Mouse (Mus musculus): ENCODE results near the gene Tmub2. TPM values are rescaled to one million over a fixed set of nuclear protein-coding genes. Genes with fewer than 3 reads are reported as not detected.

Gene Tmub2
- 10 to 100 TPM; 56.5 to 58.3 TPM for total RNA-seq (2021)
- long read RNA-seq, experiment 1, transcript Tmub2-205 (3 exons, 2,249 nt) = minor isoform, 8 of 57 reads
- long read RNA-seq, experiment 1, transcript Tmub2-201 (4 exons, 1,939 nt) = major isoform, 20 of 57 reads
- long read RNA-seq, experiment 1, transcript Tmub2-202 (3 exons, 1,876 nt) = minor isoform, 12 of 57 reads
- long read RNA-seq, experiment 1, partial matches to known transcripts = 16 of 57 reads
- long read RNA-seq, experiment 1, other reads (novel, unspliced or antisense) = 1 of 57 reads
- long read RNA-seq, experiment 2, transcript Tmub2-201 (4 exons, 1,939 nt) = major isoform, 29 of 74 reads
- long read RNA-seq, experiment 2, transcript Tmub2-205 (3 exons, 2,249 nt) = minor isoform, 15 of 74 reads
- long read RNA-seq, experiment 2, transcript Tmub2-202 (3 exons, 1,876 nt) = minor isoform, 14 of 74 reads
- long read RNA-seq, experiment 2, partial matches to known transcripts = 7 of 74 reads
- long read RNA-seq, experiment 2, other reads (novel, unspliced or antisense) = 8 of 74 reads

DNA sequence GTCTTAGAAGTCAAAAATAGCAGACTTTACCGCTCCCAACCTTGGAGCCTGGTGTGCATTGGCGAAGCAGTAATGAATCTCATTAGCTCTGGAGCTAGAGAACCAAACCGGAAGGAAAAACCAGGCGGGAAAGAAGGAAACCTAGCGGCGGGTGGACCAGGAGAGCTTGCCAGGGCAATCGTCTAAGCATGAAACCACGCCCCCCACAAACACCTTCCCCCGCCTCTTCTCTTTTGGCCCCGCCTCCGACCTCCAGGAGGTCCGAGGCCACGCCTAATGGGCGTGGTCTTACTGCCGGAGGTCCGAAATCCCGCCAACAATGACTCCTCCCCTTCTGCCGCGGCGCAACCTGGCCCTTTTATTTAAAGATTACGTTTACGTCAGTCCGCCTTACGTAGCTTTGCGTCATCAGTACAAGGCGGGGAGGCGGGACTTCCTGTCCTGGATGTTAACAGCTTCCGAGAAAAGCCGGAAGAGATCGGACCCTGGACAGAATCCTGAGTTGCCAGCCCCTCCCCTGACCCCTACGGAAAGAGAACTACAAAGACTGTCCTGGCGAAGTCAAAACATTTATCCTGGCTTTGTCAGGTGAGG is at the start of gene Tmub2:
Tmub2 (plus strand) TSS at position 431 of the 594 bp plus-strand sequence.
- DNase-seq (ENCODE audit: low spot score in 2 of 2) = peak; percentile 69 to 87

DNA sequence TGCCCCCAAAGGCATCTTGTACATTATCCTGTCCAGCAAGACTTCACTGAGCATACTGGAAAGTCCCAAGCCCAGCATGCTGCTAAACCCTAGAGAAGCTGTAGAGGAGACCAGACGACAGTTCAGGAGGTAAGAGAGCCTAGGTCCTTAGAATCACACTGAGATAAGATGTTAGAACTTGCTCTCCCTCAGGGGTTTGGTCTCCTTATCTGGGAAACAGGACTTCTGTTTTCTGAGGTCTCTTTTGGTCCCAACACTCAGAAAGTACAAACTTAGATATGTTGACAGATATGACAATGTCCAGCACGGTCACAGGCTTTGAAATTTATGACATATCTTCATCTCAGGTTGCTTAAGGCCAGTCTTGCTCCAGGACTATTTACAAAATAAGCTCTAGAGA is 48.7 kb upstream of the Tmub2 start:
- DNase-seq (ENCODE audit: low spot score in 2 of 2) = no peak

DNA sequence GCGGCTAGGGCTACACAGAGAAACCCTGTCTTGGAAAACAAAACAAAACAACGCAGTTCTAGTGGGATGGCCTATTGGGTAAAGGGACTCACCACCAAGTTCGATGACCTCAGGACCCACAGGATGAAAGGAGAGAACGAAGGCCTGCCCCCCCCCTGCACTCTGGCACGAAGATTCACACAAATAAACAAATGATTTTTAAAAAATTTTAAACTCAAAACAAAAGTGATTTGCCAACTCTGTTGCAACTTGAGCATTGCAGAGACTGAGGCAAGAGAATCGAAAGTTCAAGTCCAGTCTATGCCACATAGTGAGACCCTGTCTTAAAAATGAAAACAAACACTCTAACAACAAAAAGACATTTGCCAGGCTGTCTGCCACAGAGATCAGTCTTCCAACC is 44.1 kb upstream of the Tmub2 start:
- DNase-seq (ENCODE audit: low spot score in 2 of 2) = no peak

DNA sequence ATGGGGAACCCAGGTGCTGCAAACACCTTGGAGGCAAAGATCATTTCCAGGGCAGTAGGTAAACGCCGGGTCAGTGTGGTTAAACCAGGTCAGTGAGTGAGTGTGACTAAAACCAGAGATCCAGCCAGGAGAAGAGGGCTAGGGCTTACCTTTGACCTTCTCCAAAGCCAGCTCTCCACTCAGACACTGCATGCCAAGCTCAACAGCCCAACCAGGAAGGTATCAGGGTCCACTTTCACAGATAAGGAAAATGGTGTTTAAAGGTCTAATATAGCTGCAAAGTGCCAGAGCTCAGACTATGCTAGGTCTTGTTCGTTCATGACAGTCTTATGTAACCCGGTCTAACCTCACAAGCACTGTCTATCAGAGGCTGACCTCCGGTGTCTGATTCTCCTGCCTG is 43.5 kb upstream of the Tmub2 start:
- DNase-seq (ENCODE audit: low spot score in 2 of 2) = no peak

DNA sequence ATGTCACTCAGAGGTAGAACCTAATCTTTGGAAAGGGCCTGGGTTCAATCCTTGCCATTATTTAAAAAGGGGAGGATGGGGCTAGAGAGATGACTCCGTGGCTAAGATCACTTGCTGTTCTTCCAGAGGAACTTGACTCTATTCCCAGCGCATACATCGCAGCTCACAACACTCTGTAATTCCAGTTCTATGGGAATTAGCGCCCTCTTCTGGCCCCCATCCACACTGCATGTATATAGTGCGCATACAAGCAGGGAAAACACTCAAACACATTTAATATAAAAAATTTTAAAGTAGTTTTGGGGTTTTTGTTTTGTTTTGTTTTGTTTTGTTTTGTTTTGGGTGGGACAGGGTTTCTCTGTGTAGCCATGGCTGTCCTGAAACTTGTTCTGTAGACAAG is 42.9 kb upstream of the Tmub2 start:
- DNase-seq (ENCODE audit: low spot score in 2 of 2) = no peak

DNA sequence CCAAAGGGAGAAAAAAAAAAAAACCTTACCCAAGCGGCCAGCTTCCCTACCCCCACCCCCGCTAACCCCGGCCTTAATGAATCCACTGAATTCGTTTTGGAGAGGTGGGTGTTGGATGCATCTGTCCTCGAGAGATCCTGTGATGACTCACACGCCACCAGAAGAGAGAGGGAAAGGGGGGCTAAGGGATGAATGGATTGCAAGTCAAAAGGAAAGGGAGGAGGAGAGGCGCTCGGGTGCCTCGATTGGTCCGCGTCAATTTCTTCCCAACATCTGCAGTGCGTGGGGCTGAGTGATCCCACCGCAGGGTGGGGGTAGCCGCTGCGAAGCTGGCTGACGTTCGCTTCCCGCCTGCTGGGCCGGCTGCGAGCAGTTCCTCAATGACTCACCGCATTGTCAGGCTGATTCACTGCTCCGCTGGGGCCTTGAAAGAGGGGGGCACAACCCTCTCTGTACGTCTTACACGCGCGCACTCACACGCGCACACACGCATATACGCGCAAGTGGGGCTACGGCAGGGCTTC is 39.7 kb upstream of the Tmub2 start:
- DNase-seq (ENCODE audit: low spot score in 2 of 2) = peak; percentile 35 to 58

DNA sequence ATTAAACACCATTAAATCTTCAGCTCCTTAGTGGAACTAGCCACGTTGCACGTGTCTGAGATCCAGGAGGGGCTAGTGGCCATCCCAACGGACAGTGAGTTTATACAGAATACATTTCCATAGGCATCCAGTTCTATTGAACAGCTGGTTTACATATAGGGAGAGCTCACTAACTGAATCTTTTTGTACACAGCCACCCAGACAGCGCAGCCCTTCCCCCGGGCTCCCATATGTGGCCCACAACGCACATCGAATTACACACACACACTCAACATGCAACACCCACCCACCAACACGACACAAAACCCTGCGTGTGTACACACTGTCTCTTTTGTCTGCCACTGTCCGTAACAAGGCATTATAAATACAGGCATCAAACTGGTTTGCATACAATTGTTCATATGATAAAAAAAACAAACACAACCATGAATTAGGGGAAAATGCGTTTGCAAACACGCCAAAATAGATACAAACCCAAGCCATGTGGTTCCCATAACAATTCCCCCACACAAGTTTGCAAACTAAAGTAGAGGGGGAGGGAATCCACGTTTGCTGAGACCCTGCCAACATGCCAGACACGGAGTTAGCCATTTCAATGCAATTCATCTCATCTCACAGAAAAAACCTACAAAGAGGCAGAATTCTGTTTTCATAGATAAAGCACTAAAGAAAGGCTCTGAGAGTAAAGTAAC is 39.0 kb upstream of the Tmub2 start:
- DNase-seq (ENCODE audit: low spot score in 2 of 2) = no peak

DNA sequence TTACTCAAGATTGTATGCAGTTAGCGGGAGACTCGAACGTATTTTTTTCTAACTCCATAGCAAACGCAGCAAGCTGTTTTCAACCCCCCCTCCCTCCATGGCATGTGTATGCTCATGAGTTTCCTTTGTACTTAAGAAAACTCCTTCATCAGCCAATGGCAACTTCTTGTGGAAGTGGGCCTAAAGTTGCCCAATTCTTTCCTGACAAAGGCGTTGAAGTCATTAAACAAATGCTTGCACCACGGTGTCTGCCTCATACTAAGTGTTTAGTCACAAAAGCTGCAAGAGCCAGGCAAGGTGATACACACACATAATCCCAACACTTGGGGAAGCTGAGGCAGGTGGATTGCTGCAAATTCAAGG is 38.5 kb upstream of the Tmub2 start:
- no peak for DNase-seq (ENCODE audit: low spot score in 2 of 2)

DNA sequence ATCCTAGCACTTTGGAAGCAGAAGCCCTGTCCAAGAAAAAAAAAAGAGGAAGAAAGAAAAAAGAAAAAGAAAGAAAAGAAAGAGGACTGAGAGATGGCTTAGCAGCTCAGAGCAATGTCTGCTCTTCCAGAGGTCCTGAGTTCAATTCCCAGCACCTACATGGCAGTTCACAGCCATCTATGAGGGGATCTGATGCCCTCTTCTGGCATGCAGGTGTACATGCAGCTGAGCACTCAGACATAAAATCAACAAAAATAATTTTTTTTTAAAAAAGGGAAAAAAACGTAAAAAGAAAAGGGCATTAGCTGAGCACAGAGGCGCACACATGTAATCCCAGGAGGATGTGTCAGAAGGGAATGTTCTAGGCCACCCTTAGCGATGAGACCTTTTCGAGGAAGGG is 37.9 kb upstream of the Tmub2 start:
- no peak for DNase-seq (ENCODE audit: low spot score in 2 of 2)

DNA sequence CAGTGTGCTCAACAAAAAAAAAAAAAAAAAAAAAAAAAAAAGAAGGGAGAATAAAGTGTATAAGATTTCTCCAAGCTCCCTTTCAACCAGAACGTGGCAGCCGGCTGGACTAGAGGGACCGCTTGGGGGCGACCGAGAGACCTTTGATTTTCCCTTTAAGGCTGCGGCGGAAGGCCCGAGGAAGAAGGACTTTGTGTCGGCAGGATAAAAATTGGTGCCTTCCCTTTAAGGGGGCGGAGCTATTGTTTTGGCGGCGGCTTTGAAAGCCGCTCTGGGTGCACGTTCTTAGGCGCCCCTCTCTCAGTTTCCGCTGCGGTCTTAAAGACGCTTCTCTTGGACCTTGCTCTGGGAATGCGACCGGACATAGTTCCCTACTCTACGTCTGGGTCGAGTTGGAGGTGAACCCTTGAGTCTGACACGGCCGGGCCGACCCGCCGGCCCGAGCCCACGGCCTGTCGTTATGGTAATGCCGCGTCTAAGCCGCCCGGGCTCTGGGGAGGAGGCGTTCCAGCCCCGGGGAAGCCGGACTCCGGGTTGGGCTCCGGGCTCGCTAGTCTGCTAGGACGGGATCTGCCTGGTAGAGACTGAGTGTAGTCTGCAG is 36.0 kb upstream of the Tmub2 start, which contains the start of gene BC030867:
BC030867 (plus strand) TSS at position 253 of the 601 bp plus-strand sequence.
- DNase-seq (ENCODE audit: low spot score in 2 of 2) = peak; percentile 81 to 85

DNA sequence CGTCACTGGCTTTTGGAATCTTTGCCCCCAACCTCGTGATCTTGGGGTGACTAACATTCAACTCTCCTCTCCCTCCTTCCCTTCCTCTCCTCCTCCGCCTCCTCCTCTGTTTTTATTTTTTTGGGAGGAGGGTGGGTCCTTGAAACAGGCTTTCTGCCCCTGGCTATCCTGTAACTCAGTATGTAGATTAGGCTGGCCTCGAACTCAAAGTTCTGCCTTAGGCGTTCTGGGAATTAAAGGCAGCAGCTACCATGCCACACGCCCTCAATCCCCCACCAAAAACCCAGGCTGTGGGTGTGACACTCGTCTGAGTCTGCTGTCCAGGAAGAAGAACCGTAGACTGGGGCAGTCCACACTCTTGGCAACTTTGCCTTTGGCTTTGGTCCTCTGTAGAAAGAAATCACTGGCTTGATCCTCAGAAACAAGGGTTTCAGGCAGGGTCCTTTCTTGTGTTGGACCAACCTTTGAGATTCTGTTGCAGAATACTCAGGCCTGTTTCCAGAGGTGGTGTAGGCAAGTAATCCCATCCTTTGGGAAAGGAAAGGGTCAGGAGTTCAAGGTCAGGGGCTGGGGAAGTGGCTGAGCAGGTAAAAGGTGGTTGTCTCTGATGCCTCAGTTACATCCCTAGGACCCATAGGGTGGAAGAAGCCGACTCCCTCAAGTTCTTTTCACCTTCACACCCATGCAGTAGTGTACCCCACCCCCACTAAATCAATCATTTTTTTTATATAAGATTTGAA is 35.2 kb upstream of the Tmub2 start:
- no peak for DNase-seq (ENCODE audit: low spot score in 2 of 2)

DNA sequence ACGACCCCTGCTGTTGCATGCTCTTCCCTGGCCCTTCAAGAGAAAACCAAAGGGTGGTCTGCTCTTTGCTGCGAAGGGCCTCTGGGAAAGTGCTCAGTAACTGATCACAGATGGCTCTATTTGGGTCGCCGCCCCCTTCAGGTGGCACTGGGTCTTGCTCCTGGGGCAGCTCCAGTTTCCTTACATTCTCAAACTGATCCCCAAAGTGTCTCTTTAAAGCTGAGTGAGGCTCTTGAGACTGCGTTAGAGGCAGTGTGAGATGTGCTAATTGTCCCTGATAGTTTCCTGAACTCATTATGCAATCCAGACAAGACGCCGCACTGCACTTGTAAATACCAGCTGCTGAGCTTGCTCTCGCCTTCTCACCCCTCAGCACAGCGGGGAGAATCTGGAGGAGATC is 27.2 kb upstream of the Tmub2 start:
- DNase-seq (ENCODE audit: low spot score in 2 of 2) = no peak

DNA sequence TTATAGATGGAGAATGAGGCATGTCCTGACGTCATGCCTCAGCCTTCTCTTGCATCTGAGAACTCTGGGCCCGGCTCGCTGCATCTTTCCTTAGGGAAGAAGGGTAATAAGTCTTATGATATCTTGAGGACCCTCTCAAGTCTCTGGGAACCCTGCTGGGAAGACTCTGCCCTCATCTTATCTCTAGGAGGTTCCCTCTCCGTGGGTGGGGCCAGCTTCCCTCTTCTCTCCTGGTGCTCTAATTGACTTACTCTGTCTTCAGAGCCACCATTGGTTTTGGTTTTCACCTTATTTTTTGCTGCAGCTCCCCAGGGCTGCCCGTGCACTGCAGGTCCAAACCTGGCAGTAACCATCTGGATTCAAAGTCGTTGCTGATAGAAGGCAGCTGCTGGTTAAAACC is 26.6 kb upstream of the Tmub2 start:
- DNase-seq (ENCODE audit: low spot score in 2 of 2) = no peak

DNA sequence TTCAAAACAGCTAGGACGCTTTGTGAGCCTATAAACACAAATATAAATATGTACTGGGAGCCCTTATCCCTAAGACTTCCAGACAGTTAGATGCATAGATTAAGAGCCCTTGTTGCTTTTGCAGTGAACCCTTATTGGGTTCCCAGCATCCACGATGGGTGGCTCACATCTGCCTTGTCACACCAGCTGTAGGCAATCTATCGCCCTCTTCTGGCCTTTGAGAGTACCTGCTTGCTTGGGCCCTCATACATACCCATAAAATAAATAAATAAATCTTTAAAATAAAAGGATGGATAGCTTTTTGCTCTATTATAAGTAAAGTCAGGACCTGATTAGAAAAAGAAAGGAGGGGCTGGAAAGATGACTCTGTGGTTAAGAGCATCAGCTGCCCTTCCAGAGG is 26.2 kb upstream of the Tmub2 start:
- no peak for DNase-seq (ENCODE audit: low spot score in 2 of 2)

DNA sequence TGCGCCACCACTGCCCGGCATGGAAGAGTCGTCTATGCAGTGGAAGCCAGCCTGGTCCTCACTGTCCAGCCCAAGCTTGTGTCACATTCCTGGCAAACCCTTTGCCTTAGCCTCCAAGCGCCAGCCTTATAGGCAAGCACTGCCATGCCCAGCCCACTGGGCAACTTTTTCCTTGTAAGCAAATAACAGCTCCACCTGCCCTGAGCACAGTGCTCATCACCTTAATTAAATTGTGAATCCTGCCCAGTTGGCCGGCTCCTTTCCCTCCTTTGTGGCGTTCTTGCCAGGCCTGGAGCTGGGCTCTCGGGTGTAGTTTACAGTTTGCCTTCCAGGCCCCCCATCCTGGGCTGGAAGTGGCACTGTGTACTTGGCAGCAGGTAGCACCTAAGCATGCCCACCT is 21.5 kb upstream of the Tmub2 start:
- DNase-seq (ENCODE audit: low spot score in 2 of 2) = no peak

DNA sequence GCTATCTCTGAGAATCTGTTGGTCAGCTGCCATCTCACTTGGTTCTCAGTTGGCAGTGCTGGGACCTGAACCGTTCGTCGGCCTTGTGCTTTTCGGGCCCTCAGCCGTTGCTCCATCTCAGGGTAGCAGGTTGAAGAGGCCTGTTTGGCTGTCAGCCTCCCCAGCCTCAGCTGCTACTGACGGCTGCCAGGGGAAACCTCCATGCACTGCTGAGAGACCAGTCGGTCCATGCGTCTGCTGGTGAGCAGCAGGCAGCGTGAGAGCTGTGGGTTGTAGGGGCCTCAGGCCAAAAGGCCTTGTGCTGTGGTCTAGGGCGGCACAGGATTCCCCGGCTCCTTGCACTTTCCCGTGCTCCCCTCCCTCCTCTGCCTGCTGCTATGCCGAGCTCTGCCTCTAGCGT is 18.9 kb upstream of the Tmub2 start:
- DNase-seq (ENCODE audit: low spot score in 2 of 2) = no peak

DNA sequence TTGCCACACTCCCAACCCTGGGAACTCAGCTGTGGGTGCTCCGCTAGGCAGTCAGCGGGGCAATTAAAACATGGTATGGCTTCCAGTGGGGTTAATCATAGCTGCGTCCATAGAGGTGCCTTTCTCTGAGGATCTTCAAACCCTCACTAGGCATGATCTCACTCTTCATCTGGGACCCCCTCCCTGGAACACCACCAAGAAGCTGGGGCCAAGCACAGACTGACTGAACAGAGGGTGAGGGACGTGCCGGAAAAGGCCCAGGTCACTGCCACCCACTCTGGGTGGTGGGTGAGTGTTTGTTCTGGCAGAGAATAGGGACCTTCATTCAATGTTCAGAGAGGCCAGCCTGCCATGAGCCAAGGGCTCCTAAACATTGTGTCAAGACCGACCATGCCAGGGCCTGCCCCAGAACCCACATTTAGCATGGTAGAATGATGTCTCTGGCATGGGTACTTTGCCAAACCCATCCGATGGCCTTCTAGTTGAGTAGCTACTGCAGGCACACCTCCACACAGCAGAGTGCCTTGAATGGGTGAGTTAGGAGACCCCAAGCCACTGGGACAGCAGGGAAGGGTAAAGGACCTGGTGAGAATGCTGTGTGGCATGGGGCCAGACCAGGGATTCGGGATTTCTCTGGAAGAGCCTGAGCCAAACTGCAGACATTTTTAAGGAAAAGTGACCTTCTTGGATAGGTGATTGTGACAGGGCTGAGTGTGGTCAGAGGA is 17.9 kb upstream of the Tmub2 start:
- DNase-seq (ENCODE audit: low spot score in 2 of 2) = no peak

DNA sequence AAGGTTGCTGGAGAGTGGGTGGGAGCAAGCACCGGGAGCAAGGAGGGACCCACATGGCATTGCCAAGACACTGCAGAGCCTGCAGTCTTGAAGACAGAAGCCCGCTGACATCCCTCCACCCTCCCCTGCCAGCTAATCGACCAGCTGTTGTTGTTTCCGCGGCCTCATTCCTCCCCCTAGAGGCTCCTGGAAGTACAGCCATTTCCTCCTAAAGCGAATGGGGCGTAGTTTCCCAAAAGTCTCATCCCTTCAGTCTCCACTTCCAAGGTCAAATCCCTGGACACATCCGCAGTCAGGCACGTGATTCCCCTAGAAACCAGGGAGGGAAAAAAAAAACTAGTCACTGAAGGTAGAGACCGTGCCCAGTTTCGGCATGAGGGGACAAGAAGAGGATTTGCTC is 17.3 kb upstream of the Tmub2 start:
- DNase-seq (ENCODE audit: low spot score in 2 of 2) = peak in 1 of 2 experiments; percentile 51

DNA sequence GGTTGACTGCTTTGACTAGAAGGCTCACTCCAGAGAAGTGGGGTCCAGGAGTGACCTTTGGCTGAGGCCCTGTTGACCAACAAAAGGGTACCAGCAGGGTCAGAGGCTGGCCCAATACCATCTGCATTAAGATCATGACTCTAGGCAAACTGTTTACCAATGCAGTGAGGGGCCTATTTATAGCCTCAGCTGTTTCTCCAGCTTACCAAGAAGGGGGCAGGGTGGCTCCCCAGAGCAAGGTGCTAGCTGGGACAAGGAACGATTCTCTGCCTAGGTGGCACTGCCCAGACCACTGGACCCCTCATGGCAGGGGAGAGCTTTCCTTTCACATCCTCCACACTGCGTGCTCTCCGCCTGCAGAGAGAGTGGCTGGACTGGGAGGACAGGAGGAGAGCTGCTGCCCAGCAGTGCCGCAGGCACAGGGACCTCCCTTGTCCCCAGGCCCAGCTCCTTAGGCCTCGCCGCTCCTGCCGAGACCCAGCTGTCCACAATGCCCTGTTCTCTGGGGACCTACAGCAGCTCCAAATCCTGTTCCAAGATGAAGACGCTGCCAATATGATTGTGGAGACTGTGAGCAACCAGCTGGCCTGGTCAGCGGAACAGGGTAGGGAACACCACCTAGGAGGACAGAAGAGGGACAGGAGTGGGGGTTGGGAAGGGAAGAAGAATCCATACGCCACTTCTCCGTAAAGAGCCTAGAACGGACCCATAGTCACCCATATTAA is 16.0 kb upstream of the Tmub2 start, which contains the start of gene Asb16:
Asb16 (plus strand) TSS at position 224 of the 725 bp plus-strand sequence.
- no peak for DNase-seq (ENCODE audit: low spot score in 2 of 2)

Measured in adrenal gland, postnatal 4 days (tissue).